22 mouse cellular contexts compared by ENCODE assay signal in genomic region chr3:152776363-152776762, GRCm38 (mm10).
"Had no signal": no experiment of that assay in that cellular context is flagged by ENCODE, and none has a peak within 500 bp of the region (broad histone marks: within the 10 kb centered on the region; RNA-seq: fewer than 3 reads in every experiment).

No protein-coding gene starts in this region.

- H3K27ac ChIP-seq: hindbrain, postnatal 0 days; layer of hippocampus, adult 2 months; limb, embryonic 10.5 days; limb, embryonic 13.5 days; liver, embryonic 14.5 days; lung, embryonic 15.5 days; macrophage; midbrain, embryonic 12.5 days; midbrain, embryonic 15.5 days; neural tube, embryonic 12.5 days; neural tube, embryonic 15.5 days; stomach, postnatal 0 days had no signal

- ATAC-seq: hindbrain, postnatal 0 days; inflammation-experienced regulatory T-cells, adult 6 months; intestine, embryonic 16.5 days; midbrain, embryonic 15.5 days had no signal

- H3K36me3 ChIP-seq: limb, embryonic 10.5 days; lung, embryonic 15.5 days; midbrain, embryonic 12.5 days; midbrain, embryonic 15.5 days; neural tube, embryonic 12.5 days; neural tube, embryonic 15.5 days had no signal

- H3K9me3 ChIP-seq: limb, embryonic 10.5 days; limb, embryonic 13.5 days; lung, embryonic 15.5 days; midbrain, embryonic 12.5 days; midbrain, embryonic 15.5 days; neural tube, embryonic 12.5 days; neural tube, embryonic 15.5 days had no signal

- DNase-seq: layer of hippocampus, adult 9-11 months; lung, postnatal 14 days; right cerebral cortex, adult 18-20 months; right cerebral cortex, postnatal 14 days; right cerebral cortex, postnatal 4 days; thymus, adult 2 months; thymus, postnatal 14 days; thymus, postnatal 4 days had no signal

- H3K4me1 ChIP-seq: limb, embryonic 10.5 days; limb, embryonic 13.5 days; lung, embryonic 15.5 days; midbrain, embryonic 12.5 days; neural tube, embryonic 15.5 days had no signal

- H3K27me3 ChIP-seq: limb, embryonic 13.5 days; lung, embryonic 15.5 days; midbrain, embryonic 12.5 days; midbrain, embryonic 15.5 days; neural tube, embryonic 12.5 days; neural tube, embryonic 15.5 days had no signal

- H3K4me3 ChIP-seq: layer of hippocampus, adult 2 months; limb, embryonic 10.5 days; limb, embryonic 13.5 days; lung, embryonic 15.5 days; midbrain, embryonic 12.5 days; midbrain, embryonic 15.5 days; neural tube, embryonic 12.5 days; neural tube, embryonic 15.5 days had no signal

- H3K4me2 ChIP-seq: limb, embryonic 13.5 days; lung, embryonic 15.5 days; midbrain, embryonic 12.5 days; midbrain, embryonic 15.5 days; neural tube, embryonic 12.5 days; neural tube, embryonic 15.5 days had no signal

- H3K9ac ChIP-seq: limb, embryonic 13.5 days; liver, embryonic 14.5 days; lung, embryonic 15.5 days; midbrain, embryonic 12.5 days; midbrain, embryonic 15.5 days; neural tube, embryonic 12.5 days; neural tube, embryonic 15.5 days had no signal
